Mouse (Mus musculus) liver, embryonic 14.5 days (tissue): ENCODE measurements at regions not wholly inside any gene's neighbourhood (a gene's known extent, or its start where the extent isn't known, plus 50 kb on each side); places are given as distances from the start of the nearest gene placed in this dataset.

Experiments
- CTCF ChIP-seq: IDR thresholded peaks from 2 replicates; pipeline ENCODE4 v1.5.1; 2016; ENCODE audit warnings: antibody characterized with exemption, low read depth, control low read depth
- EP300 ChIP-seq: IDR thresholded peaks from 2 replicates; pipeline ENCODE4 v1.6.1; 2016; ENCODE audit warnings: antibody characterized with exemption, low read depth

DNA sequence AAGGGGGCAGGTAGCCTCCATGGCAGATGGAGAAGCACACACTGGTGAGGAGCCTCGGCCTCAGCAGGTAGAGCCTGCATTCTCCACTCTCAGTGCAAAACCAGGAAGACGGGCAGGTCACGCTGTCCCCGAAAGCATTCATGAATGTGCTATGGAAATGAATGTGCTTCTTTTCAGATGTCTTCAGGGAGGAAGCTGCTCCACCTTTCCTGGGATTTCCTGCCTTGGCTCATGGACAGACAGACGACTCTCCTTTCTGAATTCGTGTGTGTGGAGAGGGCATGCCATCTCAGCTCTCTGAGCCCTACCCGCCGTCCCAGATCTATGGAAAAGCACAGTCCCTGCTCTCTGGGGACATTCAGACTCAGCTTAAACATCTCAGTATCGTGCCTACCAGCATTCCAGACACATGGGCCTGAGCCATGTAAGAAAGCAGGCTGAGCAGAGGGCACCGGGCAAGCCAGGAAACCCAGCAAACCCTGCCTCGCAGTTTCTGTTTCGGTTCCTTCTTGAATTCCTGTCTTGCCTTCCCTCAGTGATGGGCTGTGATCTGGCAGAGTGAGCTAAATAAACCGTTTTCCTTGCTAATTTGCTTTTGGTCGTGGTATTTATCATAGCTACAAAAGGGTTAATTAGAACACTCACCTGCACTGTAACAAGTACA lies 354.0 kb downstream of the Matn1 start:
- TF ChIP-seq CTCF (no peak), EP300 (no peak)
